Mouse (Mus musculus) hindbrain, embryonic 16.5 days (tissue): ENCODE data around the gene Lamb1. TPM values are rescaled to one million over a fixed set of nuclear protein-coding genes. Genes with fewer than 3 reads are reported as not detected.

ENCODE experiments used
- ATAC-seq: fragments of 200-750 bp; cut with Nextera tagmentation; 2 replicates; pipeline ENCODE4 v1.8.0; 2017; ENCODE audit warnings: moderate TSS enrichment, moderate library complexity
- H3K27ac ChIP-seq: fragments of 300-500 bp; sonication (generic); 2 replicates; pipeline ENCODE4 v1.5.1; 2014; ENCODE audit warnings: low read depth, mild to moderate bottlenecking, control low read depth, low read length, moderate library complexity
- H3K27me3 ChIP-seq: fragments of 300-500 bp; sonication (generic); replicated peaks from 2 replicates; pipeline ENCODE4 v1.6.1; 2014; ENCODE audit warnings: low read length; ENCODE audit not compliant: control insufficient read depth, insufficient read depth
- H3K36me3 ChIP-seq: fragments of 300-500 bp; sonication (generic); 2 replicates; pipeline ENCODE4 v1.6.1; 2014; ENCODE audit warnings: mild to moderate bottlenecking, low read length, moderate library complexity, mixed read lengths; ENCODE audit not compliant: control insufficient read depth, insufficient read depth
- H3K4me1 ChIP-seq: fragments of 300-500 bp; sonication (generic); 2 replicates; pipeline ENCODE4 v1.6.1; 2014; ENCODE audit warnings: low read depth, low read length; ENCODE audit not compliant: control insufficient read depth, insufficient read depth
- H3K4me2 ChIP-seq: fragments of 300-500 bp; sonication (generic); 2 replicates; pipeline ENCODE4 v1.6.1; 2014; ENCODE audit warnings: mild to moderate bottlenecking, low read length, control low read depth, moderate library complexity
- H3K4me3 ChIP-seq: fragments of 300-500 bp; sonication (generic); 2 replicates; pipeline ENCODE4 v1.5.1; 2014; ENCODE audit warnings: mild to moderate bottlenecking, low read length, control low read depth, moderate library complexity
- H3K9ac ChIP-seq: fragments of 300-500 bp; sonication (generic); 2 replicates; pipeline ENCODE4 v1.6.1; 2014; ENCODE audit warnings: low read depth, mild to moderate bottlenecking, control low read depth, low read length, moderate library complexity
- H3K9me3 ChIP-seq: fragments of 300-500 bp; sonication (generic); 2 replicates; pipeline ENCODE4 v1.6.1; 2014; ENCODE audit warnings: mild to moderate bottlenecking, low read length, moderate library complexity; ENCODE audit not compliant: control insufficient read depth
- WGBS: fragments of 180-500 bp; shearing (Covaris S2); extraction: QIAGEN DNeasy Blood & Tissue Kit; methylation state at CpG from one replicate; pipeline ENCODE4 v1.1.7; 2014; 5-methylcytosine and 5-hydroxymethylcytosine counted together
- polyA plus RNA-seq: library from polyadenylated mRNA; unstranded; fragments of >200 nt; fragmentation: Nextera tagmentation; extraction: Ambion mirVana; gene quantifications from 2 replicates; pipeline ENCODE4 v1.2.1, GENCODE M21; 2015

Lamb1 gene
- 16.9 and 23.7 TPM in 2 replicates for polyA plus RNA-seq

DNA sequence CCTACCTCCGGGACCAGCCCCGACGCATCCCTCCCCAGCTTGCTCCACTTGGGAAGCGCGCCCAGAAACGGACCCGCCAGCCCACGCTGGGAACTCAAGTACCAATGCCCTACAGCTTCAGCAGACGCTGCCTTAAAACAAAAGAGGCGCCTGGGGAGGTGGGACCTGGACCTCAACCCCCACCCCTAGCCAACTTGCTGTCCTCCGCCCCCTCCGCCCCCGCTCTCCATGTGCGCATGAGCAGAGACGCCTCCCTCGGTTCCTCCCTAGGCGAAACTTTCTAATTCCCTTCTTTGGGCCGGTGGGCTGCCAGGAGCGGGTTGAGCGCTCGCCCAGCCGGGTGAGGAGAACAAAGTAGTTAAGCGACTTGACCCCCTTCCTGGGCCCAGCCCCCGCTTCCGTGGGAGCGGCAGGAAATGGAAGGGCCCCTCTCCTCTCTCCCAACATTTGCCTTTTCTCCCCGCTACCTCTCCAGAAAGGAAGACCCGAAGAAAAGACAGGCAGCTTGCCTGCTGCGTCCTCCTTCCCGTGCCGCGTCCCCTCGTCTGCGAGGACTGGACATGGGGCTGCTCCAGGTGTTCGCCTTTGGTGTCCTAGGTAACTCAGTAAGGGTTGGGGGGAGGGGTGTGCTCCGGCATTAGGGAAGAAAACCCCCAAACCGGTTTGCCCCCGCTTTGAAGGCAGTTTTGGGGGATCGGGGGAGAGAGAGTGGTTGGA, at the start of gene Lamb1:
Lamb1 (plus strand) TSS at position 230 of the 717 bp plus-strand sequence.
- Histone ChIP-seq H3K4me2 (peak within 1 kb of the TSS; percentile 97), H3K9me3 (no peaks in the 10 kb centered on the region), H3K27me3 (peaks cover 21% of the 10 kb centered on the region), H3K27ac (peak within 1 kb of the TSS; percentile 58), H3K4me3 (peak within 1 kb of the TSS; percentile 59), H3K9ac (peak within 1 kb of the TSS; percentile 66), H3K36me3 (no peaks in the 10 kb centered on the region), H3K4me1 (peaks cover 8% of the 10 kb centered on the region)
- WGBS: 0% methylated on average over 37 of the region's 39 CpGs
- ATAC-seq: peak; percentile 62

DNA sequence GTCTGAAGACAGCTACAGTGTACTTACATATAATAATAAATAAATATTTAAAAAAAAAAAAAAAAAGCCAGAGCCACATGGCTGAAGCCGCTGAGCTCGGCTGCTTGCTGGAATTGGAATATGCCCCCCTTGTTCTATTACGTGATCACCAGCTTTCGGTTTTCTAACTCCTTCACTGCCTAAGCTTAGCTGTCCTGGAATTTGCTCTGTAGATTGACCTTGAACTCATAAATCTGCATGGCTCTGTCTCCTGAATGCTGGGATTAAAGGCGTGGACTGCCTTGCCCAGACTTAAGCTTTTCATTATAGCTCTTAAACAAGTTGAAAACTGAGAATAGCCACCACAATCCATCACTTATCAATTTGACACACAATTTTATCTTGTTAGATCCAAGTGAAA, 47.8 kb upstream of the Lamb1 start:
- no peaks in the 10 kb centered on the region; the same call in 1 of the 2 replicates for H3K4me1 ChIP-seq
- H3K9ac ChIP-seq: no peak overlapping the region
- H3K9me3 ChIP-seq: no peaks in the 10 kb centered on the region
- H3K27me3 ChIP-seq: no peaks in the 10 kb centered on the region
- H3K27ac ChIP-seq: no peak overlapping the region
- 89% methylated on average over 5 of the region's 5 CpGs for WGBS
- no peak overlapping the region for H3K4me3 ChIP-seq
- no peaks in the 10 kb centered on the region for H3K36me3 ChIP-seq
- ATAC-seq: no peak
- H3K4me2 ChIP-seq: no peak overlapping the region

DNA sequence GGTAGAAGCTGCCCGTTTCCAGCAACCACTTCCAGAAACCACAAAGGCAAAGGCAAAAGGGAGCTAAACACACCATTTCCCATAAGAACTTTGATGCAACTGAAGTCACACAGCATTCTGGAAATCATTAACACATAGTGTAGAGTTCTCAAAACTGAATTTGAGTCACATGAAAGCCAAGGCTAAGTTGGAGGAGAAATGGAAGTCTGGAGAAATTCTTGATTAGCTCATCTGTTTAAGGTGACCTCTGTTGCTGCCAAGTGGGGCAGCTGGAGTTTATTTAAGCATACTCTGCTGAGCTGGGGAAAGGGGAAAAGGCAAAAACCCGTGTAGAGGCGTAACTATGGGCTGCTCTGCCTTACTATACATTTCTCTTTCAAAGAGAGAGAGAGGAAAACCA, 46.3 kb upstream of the Lamb1 start:
- no peaks in the 10 kb centered on the region for H3K27me3 ChIP-seq
- H3K27ac ChIP-seq: no peak overlapping the region
- H3K4me2 ChIP-seq: no peak overlapping the region
- H3K9me3 ChIP-seq: no peaks in the 10 kb centered on the region
- no peak overlapping the region for H3K9ac ChIP-seq
- no peaks in the 10 kb centered on the region; the same call in 1 of the 2 replicates for H3K4me1 ChIP-seq
- no peak for ATAC-seq
- no peak overlapping the region for H3K4me3 ChIP-seq
- H3K36me3 ChIP-seq: no peaks in the 10 kb centered on the region
- WGBS: 80% methylated on average over 3 of the region's 3 CpGs

DNA sequence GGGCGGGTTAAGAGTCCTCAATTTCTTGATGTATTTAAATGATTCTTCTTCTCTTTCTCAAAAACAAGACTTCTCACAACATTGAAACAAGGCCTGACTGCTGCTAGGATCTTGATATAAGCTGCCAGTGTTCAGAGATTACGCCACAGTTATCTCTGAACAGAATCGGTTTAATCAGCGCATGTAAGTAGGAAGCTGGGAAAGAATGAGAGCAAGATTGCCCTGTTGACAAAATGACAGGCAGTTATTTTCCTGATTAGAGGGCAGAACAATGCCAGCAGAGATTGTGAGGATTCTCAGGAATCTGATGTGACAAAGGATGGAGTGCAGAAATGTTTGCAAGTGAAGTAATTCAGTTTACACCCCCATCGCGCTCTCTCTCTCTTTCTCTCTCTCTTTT, 43.5 kb upstream of the Lamb1 start:
- no peak overlapping the region for H3K9ac ChIP-seq
- no peaks in the 10 kb centered on the region for H3K4me1 ChIP-seq
- no peak overlapping the region for H3K4me2 ChIP-seq
- no peak overlapping the region for H3K27ac ChIP-seq
- no peaks in the 10 kb centered on the region for H3K27me3 ChIP-seq
- no peak overlapping the region for H3K4me3 ChIP-seq
- no peaks in the 10 kb centered on the region for H3K36me3 ChIP-seq
- WGBS: 85% methylated on average over 6 of the region's 6 CpGs
- no peak for ATAC-seq
- H3K9me3 ChIP-seq: no peaks in the 10 kb centered on the region

DNA sequence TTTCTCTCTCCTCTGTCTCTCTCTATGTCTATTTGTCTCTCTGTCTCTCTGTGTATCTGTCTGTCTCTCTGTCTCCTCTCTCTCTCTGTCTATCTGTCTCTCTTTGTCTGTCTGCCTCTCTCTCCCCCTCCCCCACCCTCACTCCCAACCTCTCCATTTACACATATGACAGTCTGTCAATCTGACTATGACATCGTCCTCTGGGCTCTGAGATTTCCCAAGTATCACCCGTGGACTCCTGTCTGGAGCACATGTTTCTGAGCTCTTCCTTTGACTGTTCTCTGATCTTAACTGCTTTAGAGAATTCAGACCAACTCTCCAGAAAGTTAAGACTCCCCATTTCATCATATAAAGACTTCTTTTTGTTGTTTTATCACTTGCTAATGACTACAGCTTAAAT, 42.8 kb upstream of the Lamb1 start:
- no peaks in the 10 kb centered on the region for H3K27me3 ChIP-seq
- WGBS: 35% methylated on average over 2 of the region's 2 CpGs
- no peak overlapping the region for H3K9ac ChIP-seq
- H3K4me1 ChIP-seq: no peaks in the 10 kb centered on the region
- H3K4me3 ChIP-seq: no peak overlapping the region
- H3K27ac ChIP-seq: no peak overlapping the region
- H3K36me3 ChIP-seq: no peaks in the 10 kb centered on the region
- H3K4me2 ChIP-seq: no peak overlapping the region
- H3K9me3 ChIP-seq: no peaks in the 10 kb centered on the region
- ATAC-seq: no peak

DNA sequence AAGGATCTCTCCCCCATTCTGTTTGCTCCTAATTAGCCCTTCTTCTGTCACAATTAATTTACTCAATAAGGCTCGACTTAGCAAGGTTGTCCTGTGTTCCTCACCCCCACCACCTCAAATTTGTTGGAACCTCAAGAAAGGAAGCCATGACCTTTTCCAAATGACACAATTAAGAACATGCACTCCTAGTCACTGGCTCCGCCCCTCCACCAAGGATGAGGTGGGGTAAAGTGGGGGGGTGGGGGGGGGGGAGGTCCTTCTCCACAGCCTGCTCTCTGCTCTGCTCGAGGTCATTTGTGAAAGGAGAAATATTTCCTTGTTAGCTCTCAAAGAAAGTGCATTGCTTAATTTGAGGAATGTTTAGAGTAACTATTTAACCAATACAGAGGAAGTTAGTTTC, 42.3 kb upstream of the Lamb1 start:
- no peaks in the 10 kb centered on the region for H3K4me1 ChIP-seq
- H3K36me3 ChIP-seq: no peaks in the 10 kb centered on the region
- ATAC-seq: no peak
- WGBS: 33% methylated on average over 3 of the region's 3 CpGs
- no peaks in the 10 kb centered on the region for H3K9me3 ChIP-seq
- H3K4me3 ChIP-seq: no peak overlapping the region
- H3K27me3 ChIP-seq: no peaks in the 10 kb centered on the region
- H3K27ac ChIP-seq: no peak overlapping the region
- no peak overlapping the region for H3K9ac ChIP-seq
- no peak overlapping the region for H3K4me2 ChIP-seq

DNA sequence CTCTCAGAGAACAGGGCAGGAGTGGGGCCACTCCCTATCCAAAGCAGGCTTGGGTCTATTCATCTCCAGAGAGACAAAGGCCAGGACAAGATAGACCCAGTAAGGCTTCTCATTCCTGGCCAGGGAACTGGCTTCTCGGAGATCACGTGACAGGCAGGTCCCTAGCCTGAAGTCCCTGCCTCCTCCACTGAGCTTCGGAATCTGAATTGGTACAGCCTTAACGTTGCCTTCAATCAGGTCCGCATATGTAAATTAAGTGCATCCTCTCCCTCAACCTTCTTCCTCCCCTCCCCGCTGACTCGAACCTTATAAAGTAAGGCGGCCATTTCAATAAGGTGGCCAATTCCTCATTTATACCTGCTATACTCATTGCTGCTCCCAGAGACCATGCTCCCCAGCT, 39.6 kb upstream of the Lamb1 start:
- no peak overlapping the region for H3K27ac ChIP-seq
- H3K9ac ChIP-seq: no peak overlapping the region
- ATAC-seq: no peak
- no peak overlapping the region for H3K4me2 ChIP-seq
- no peaks in the 10 kb centered on the region for H3K27me3 ChIP-seq
- H3K4me1 ChIP-seq: no peaks in the 10 kb centered on the region
- H3K4me3 ChIP-seq: no peak overlapping the region
- H3K36me3 ChIP-seq: no peaks in the 10 kb centered on the region
- WGBS: 56% methylated on average over 8 of the region's 8 CpGs
- H3K9me3 ChIP-seq: no peaks in the 10 kb centered on the region

DNA sequence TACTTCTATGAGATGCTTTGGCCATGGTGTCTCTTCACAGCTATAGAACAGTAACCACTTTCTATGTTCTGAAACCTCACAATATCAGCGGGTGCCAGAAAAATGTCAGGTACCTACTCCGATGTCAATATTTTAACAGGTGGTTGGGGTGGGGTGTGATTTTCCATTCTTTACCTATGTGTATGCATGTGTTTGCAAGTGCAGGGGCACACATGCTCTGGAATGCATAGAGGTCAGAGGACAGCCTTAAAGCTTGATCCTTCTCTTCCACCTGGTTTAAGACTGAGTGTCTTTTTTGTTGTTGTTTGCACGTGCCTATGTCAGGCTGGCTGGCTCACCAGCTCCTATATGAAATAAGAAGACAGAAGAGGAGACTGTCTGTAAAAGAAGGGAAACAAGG, 37.9 kb upstream of the Lamb1 start:
- Histone ChIP-seq H3K4me3 (no peak overlapping the region), H3K4me2 (no peak overlapping the region), H3K27me3 (no peaks in the 10 kb centered on the region), H3K4me1 (no peaks in the 10 kb centered on the region), H3K9ac (no peak overlapping the region), H3K9me3 (no peaks in the 10 kb centered on the region), H3K27ac (no peak overlapping the region), H3K36me3 (no peaks in the 10 kb centered on the region)
- WGBS: 93% methylated on average over 3 of the region's 3 CpGs
- ATAC-seq: no peak

DNA sequence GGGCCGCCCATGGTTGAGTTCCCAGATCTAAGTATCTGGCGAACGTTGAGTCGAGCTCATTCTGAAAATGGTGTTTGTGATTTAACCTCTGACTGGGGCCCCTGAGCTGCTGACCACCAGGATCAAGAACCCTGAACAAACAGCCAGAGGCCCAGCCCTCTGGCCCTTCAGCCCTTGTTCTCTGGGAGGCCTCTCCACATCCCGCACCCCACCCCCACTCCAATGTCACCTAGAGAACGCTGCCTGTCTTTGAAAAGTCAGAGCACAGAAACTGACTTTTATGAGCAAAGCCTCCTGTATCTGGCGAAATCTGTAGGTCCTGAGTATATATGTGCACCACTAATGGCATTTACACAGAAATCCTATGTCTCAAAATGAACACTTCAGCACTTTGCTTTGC, 36.2 kb upstream of the Lamb1 start:
- H3K27me3 ChIP-seq: no peaks in the 10 kb centered on the region
- H3K4me2 ChIP-seq: no peak overlapping the region
- H3K4me1 ChIP-seq: no peaks in the 10 kb centered on the region
- H3K27ac ChIP-seq: no peak overlapping the region
- no peaks in the 10 kb centered on the region for H3K36me3 ChIP-seq
- ATAC-seq: no peak
- H3K9me3 ChIP-seq: no peaks in the 10 kb centered on the region
- no peak overlapping the region for H3K4me3 ChIP-seq
- H3K9ac ChIP-seq: no peak overlapping the region
- WGBS: 66% methylated on average over 7 of the region's 7 CpGs
